Mouse (Mus musculus): Measurements from ENCODE around the gene Cwc27.
A peak's percentile ranks its signal among the peaks of the same experiment; 100 is the strongest.

Cwc27 gene

DNA sequence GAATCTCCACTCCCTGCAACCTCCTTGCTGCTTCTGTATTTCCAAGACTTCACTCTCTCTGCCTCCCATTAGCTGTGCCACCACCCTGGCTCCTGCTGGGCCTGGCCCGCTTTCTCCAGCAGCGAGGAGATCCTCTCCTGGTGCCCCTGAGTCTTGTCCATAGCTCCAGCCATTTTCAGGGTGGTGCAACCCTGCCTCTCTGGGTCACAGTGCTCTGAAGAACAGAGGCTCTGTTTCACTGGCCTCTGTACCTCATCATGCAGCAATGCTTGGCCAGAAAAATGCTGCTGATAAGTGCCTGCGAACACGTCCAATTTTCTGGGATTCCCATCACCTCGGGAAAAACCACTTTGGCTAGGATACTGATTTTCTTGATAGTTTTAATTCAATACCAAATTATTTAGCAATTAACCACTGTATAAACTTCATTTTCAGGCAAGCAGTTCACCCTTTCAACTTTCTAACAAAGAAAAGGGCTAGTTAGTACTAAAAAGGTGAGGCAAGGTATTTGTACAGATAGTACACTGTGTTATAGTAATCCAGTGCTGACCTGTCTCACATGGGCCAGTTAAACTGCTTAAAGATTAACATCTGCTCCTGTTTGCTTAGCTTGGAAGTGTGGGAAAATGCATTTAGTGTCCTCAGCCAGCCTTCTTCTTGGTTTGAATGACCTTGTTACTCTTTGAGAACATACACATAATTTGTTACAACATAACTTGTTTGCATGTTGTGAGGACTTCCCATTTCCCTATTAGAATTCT lies 176.1 kb downstream of the Cwc27 start:
- DNase-seq, result no peak

DNA sequence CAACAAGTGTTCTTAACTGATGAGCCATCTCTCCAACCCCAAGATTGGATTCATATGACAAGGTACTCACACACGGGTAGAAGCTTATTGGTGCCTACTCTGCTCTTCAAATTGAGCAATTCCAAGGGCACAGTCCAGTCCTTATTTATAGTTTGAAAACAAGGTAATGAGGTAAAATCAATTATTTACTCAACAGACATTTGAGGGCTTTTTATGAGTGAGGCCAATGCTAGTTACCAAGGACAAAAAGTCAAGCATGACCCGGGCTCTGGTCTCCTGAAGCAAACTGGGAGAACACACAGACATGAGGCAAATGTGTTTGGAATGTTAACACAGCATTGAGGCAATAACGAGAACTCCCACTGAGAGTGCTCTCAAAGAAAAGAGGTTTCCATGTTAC lies 178.0 kb downstream of the Cwc27 start:
- no peak for DNase-seq

DNA sequence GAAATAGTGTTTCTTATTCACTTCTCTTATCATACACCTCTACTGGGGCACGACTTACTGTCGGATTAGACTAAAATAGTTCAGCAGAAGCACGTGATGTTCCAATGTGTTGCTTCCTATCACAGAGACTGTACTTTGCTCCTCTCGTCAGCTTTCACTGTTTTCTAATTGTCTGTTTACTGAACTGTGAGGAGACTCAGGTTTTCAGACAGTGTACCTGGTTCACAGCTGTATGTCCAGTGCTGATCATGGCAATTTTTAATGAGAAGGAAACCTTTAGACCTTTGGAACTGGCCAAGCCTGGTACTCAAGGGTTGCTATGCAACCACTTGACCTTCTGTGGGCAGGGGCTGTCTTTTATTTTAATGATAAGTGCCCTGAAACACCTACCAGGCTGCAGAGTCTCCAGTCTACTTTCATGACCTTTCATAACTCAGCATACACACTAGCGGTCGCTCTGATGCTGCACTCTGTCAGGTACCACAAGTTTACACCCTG lies 180.9 kb downstream of the Cwc27 start:
- no peak for DNase-seq

DNA sequence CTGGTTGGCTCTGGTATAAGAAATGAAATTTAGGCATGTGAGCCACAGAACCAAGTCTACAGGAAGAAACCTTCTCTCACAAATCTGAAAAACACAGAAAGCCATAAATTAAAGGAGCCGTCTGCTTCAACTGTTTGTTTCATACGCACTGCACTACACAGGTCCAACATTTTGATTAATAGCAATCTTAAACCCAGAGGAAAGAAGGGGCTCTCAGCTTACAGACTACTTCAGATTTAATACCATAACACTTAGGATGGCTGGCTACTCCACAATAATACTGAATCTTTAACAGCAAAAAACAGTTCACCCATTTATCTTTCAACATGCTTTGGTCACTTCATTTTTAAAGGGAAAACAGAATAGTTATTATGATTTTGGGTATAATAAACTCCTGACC lies 182.2 kb downstream of the Cwc27 start:
- no peak for DNase-seq

DNA sequence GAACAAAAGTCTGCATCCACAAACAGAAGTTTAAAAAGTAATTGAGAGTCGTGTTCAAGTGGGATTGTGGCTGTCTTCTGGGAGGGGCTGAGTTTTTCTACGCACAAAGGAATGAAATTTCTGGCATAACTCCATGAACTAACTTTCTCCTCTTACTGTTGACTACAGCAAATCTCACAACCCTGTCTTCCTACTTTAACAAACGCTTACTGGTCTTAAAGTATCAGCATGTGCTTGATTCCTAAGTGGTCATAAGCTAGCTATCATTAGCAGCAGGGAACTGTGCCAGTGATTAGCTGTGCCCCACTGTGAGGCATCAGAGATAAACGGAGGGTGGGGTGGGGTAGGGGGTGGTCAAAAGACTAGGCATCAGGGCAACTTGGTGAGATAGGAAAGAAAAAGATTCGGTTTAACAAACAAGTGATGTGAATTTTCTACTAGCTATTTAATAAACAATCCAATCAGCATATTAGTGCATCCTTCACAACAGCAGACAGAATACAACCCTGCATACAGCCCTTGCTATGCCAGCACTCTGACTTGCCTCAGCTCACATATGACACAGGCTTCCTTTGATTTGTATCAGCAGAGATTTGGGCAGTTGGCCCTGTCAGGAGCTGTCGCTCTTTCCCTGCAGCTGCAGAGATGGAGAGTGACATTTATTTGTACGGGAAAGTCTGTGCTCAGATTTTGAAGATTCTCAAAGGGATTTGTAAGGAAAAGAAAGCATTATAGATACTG lies 184.3 kb downstream of the Cwc27 start:
- DNase-seq, result peak; percentile 30 to 39

DNA sequence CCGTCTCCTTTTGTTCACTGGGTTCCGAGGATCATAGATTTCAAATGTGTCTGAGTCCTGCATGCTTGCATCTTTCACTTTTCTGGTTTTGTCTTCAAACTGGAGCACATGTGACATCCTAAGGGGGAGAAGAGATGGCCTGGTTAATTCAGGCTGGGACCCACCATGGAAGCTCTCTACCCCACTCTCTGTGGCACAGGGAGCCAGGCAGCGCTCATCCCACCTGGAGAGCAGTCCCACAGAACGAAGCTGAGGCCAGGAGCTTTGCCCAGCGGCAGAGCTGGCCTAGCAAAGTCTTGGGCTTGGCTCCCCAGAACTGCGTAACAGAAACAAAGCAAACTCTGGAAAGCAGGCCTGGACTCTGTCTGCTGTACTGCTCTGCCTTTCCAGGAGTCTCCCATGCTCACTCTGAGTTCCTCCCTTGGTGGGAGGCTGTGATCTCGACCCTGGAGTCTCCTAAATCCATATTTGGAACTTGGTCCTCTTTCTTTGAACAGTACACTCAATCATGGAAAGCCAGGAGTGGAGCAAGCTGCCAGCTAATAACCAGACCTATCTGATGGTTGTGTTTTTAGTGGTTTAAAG lies 185.2 kb downstream of the Cwc27 start:
- no peak for DNase-seq

DNA sequence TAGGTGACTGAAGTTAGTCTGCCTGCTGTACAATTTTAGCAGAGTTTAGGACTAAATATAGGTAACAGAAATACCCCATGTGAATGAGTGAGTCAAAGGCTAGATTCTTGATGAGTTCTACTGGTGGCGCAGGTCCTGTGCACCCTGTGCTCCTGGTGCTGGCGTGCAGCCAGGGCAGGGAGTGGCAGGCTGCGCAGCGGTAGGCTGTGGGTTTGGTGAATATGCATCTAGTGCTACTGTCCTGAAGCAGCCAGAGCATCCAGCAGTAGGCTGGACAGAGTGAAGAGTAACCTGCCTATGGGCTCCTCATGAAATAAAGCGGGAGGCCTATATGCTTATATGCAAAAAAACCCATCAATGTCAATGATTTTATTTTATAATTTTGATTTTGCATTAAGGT lies 186.1 kb downstream of the Cwc27 start:
- peak; percentile 29 to 50 for DNase-seq

DNA sequence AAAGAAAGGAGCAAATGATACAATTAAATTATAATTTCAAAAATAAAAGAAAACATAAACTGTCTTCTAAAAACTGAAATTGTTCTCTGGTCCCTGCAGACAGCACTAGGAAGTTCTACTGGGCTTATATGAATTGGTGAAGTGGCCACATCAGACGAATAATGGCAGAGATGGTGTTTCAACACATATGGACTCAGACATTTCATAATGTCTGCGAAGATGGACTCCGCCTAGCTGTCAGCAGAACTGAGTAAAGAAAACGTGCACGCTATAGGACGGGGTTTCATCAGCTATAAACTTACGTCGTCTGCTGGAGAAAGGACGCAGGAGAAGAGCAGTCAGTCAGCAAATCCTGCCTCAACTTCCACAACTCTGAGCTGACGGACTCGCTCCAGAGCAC lies 187.3 kb downstream of the Cwc27 start:
- DNase-seq, result no peak

DNA sequence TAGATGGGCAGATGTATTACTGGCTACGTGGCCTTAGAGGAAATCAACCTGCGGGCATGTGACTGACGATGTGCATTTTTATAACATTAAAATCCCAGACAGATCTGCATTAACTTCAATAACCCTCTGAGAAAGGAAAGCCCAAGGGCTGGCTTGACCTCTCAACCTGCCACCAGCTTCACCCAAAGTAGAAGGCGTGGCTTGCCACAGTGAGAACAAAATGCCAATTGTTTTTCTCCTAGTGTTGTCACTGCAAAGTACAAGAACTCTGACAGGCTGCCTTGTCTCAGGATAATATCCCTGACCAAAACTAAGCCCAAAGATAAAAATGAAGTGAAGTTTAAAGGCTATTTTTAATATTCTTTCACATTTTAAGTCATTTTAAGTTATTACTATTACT lies 188.9 kb downstream of the Cwc27 start:
- DNase-seq, result no peak

DNA sequence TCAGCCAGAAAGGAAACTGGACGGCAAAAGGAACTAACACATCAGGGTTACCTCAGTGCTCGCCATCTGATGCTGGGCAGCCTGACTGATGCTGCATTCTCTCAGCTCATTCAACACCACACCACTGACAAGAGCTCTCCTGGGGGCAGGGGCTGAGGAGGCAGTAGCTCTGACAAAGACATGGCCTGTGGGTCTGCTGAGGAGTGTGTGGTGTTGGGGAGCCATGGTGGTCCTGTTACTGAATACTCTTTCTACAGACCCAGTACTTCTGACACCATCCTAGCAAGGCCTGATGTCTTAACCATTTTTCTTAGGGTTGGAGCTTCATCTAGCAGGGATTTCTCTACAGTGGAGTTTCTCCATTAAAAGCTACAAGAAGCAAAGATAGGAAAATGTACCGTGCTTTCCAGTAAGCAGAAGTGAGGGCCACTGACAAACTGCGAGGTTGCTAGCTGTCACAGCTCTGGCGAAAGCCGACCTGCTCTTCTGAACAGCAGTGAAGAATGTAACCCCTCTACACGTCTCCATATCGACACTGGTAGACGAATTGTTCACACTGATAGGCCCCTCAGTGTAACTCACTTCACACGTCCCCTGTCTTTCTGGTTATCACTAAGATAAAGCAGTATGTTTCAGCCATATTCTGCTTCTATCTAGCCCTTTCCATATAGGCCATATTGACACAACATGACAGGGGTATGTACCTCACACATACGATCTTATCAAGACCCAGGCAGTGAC lies 189.6 kb downstream of the Cwc27 start:
- DNase-seq, result no peak

DNA sequence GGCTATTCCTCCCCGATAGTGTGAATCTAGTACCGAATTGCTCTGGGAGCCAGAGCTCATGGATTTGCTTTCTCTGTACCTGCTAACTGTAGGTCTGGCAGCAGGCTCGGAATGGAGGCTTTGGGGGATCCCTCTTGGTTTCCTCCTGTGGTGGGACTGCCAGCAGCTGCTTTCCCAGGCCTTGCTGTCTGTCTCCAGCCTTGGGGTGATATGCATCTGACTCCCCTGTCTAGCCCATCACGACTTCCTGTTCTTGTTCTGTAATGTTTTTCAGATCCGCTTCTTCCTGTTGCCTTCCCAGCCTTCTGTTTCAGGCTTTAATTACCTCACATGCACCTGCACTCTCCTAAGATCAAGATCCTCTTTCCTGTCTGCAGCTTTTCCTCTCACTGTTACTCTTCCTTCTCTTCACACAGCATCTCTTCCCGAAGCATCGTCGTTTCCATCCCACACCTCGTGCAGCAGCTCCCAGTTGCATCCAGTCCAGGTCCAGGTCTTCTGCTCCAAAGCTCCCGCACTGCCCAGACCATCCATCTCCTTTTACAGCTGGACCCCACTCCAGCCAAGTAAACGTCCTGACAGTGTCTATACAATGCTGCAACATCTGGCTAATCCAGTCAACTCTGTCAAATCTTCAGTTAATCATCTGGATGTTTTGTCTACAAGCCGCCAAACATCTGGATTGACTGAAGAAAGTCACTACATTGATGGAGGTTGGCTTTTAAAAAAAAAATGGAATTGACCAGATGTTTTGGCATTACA lies 193.6 kb downstream of the Cwc27 start:
- no peak for DNase-seq

DNA sequence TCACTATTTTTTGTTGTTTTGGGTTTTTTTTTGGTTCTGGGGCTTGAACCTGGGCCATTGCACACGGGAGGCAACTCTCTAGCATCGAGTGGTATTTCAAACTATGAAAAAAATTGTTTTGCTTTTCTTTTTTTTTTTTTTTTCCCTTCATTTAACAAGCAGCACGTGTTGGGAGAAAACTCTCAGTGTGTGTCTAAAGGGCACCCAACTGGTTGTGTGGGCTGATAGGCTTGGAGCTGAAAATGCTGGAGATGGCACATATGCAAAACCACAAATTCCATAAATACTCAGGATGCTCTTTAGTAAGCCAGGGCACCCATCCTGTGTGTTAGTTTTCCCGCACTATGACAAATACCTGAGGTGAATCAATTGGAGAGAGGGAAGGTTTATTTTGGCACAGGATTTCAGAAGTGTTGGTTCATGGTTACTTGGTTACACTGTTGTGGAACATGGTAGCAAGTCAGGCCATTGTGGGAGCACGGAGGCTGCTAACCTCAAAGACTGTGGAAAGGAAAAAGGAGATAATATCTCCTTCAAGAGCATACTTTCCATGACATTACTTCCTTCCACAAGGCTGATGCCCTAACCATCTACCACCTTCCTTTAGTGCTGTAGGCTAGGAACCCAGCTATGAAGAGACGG lies 194.7 kb downstream of the Cwc27 start:
- DNase-seq, result no peak

DNA sequence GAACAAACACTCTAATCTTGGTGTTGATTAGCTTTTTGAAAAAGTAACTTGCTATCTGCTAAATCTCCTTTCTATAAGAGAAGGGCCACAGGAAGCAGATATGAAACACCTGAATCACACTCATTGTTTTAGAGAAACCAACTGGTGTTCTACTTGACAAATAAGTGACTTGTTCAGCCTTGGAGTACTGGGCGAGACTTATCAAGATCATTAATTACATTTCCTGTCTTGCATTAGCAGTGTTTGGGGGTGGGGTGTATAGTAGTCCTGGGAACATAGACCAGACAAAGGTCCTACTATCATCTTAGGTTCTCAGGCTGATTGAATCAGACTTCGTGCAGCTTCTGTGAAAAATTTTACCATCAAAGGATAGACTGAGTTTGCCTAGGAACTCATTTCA lies 196.5 kb downstream of the Cwc27 start:
- DNase-seq, result no peak

DNA sequence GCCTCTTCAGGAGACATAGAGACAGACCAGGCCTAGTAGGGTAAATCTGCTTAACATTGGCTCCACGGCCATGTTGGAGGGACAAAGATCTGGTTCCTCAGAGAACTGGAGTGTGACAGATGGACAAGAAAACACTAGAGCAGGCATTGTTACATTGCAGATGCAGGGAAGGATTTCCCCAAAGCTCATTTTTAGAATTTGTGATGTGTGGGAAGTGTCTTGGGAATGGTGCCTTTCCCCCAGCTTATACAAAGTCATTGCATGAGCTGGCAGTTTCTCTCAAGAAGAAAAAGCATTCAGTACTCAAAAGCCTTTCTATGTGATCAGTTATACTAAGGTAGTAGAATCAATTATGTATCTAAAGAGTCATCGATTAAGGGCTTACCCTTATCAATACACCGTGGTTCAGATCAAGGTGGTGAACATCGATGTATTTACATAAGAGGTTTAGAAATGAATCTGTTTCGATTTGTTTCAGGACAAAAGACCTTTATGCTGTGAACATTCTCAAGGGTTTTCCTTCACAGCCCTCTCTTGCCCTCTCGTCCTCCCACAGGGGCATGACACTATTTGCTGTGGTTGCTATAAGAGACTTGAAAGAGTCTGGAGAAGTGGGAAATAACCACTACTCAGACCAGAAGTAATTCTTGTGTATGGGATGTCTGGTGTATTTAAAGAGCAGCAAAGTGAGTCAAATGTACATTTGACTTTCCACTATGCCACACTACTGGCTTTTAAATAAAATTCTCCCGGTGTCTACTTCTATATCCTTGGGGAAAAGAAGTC lies 197.2 kb downstream of the Cwc27 start:
- no peak for DNase-seq

DNA sequence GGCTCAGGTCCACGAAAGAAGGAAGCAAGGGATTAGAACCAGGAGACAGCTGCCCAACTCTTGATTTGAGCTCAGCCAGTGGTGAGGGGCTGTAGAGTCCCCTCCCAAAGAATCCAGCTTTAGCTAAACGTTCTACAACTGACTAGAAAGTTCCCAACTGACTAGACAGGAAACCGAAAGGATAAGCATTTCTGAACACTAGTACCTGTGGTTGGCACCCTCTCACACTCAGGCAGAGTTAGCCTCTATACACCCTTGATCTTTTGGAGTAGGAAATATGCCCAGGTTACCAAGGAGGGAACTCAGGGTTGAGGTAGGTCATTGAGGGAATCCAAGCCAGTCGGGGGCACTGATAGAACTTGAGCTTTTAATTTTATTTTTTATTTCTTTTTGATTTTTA lies 199.7 kb downstream of the Cwc27 start:
- DNase-seq, result no peak

DNA sequence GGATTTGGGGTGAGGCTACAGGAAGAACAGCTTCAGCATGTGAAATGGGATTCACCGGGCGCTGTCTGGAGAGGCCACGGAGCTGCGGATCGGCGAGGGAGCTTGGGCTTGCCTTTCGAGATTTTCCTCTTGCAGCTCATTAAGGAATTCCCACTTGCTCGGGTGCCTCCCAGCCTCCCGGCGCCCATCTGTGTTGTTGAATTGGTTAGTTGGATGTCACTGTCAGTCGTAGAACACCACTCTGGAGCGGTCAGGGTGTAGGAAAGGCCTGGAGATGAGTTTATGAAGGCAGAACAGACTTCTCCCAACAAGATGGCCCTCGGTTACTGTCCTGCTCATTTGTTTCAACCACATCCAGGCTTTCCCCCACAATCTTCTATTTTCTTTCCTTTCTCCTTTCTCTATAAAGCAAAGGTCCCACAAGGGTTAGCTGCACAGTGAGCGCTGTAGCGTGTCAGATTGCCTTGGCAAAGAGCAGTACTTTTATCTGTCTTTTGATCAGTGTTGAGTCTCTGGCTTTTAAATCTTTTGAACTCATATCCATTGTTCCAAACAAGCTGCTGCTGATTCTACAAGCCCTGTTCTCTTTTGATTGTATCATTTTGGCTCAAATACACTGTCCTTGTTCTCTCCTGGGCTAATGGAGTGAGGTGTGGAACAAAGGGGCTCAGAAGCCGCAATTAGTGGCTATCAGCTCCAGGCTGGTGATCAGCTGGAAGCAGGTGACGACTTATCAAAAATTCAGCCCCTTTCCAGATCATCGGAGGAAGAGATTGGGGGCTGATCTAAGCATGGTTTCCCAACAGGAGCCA lies 200.7 kb downstream of the Cwc27 start:
- DNase-seq, result peak; percentile 42 to 53

DNA sequence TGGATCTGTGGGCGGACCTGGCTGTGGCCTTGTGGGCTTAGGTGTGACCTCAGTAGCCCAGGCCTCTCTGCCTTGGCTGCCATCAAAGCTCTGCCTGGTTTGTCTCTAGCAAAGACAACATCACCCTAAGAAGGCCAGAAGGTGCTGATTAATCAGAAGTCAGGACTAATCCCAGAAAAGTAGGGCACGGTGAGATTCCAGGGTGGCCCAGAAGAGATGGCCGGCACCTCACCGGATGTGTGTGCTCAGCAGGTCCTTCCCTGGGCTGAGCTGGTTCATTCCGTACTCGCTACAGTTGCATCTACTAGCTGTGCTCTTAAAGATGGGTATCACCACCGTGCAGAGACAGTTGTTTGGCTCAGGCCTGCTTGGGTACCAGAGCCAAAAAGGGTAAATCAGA lies 201.8 kb downstream of the Cwc27 start:
- DNase-seq, result no peak

DNA sequence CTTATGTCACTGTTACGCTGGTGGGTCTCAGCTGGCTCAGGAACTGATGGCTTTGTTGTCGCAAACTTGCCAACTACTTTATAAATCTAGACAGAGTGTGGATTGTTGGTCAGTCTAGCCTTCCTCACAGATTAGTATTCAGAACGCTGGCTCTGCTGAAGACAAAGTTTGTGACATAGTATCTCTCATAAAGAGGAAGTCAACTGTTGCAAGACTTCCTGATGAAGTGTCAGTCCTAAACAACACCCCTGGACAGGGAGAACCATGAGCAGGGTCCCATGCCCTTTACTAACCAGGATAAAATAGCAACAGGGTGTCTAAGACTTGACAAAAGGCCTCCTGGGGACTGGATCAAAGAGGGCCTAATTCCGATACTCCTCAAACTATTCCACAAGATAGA lies 205.6 kb downstream of the Cwc27 start:
- DNase-seq, result no peak

DNA sequence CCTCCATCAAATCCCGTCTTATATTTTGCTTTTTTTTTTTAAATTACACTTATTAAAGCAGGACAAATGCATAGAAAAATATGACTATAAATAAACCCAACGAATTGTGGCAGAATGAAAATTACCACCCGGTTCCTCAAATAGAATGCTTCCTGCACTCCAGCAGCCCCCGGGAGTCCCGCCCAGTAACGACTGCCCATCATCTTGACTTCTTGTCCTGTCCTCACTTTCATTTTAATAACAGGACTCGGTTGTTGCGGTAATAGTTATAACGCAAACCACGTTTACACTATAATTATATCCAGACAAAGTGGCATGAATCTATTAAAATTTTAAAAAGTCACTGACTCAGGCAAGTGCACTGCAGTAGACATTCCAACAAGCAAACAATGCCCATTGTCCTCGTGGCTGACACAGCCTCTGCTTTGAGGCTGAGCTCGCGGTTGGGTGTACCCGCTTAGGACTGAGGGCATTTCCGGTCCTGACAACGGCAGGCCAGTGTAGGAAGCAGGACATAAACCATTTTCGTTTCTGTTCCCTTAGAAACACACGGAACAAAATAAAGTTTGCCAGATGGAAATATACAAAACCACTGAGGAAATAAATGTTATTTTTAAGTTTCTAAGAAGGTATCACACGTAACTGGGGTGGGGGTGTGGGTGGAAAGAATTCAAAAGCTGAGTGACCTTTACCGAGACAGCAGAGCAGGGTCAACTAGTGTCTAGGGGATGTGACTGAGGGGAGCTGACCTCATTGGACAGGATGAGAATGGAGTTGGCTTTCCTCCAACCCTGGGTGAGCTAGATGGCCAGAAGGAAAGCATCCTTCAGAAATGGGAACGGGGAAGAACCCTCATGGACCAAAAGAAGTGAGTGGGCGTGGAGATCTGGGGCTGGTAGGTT lies 206.5 kb downstream of the Cwc27 start:
- no peak for DNase-seq
